ENCODE assay signal across 8 mouse cellular contexts in genomic region chr3:121425861-121426620, GRCm38 (mm10). TPM values are rescaled to one million over a fixed set of nuclear protein-coding genes. Genes with fewer than 3 reads are reported as not detected.
DNase-seq lines count a peak whose midpoint lies in the region; ATAC-seq and TF ChIP-seq lines count a peak whose summit lies in the region.

TSS of gene Cnn3 (plus strand) at chr3:121426497.

- peak; percentile 75 to 76 for DNase-seq in B cell, adult 2 months
- DNase-seq in brain, embryonic 18.5 days (ENCODE audit: low read depth, low spot score): peak; percentile 82
- DNase-seq in liver: peak; percentile 93
- peak; percentile 79 to 85 for DNase-seq in spleen, postnatal 4 days (ENCODE audit: low spot score in 2 of 2)

- peak within 1 kb of the TSS; percentile 68 for H3K4me3 ChIP-seq in erythroblast, embryonic 14.5 days (replicated peaks)
- peak within 1 kb of the TSS; percentile 88 for H3K4me3 ChIP-seq in heart, embryonic 11.5 days (ENCODE audit: low read depth, low read length)
- peak within 1 kb of the TSS; percentile 97 for H3K4me3 ChIP-seq in kidney, embryonic 15.5 days (replicated peaks)
- peak within 1 kb of the TSS; percentile 80 for H3K4me3 ChIP-seq in myocyte

- H3K27ac ChIP-seq in heart, embryonic 11.5 days (ENCODE audit: low read depth, low read length): peak within 1 kb of the TSS; percentile 98
- peak within 1 kb of the TSS; percentile 99 for H3K27ac ChIP-seq in kidney, embryonic 15.5 days

- peaks cover 45% of the 10 kb centered on the region for H3K79me2 ChIP-seq in myocyte (ENCODE audit: control insufficient read depth, insufficient read depth)

- H3K4me2 ChIP-seq in heart, embryonic 11.5 days: peak within 1 kb of the TSS; percentile 92
- H3K4me2 ChIP-seq in kidney, embryonic 15.5 days: peak within 1 kb of the TSS; percentile 93
- peak within 1 kb of the TSS; percentile 87 for H3K4me2 ChIP-seq in myocyte (ENCODE audit: low read depth)

- H3K27me3 ChIP-seq in erythroblast, embryonic 14.5 days (ENCODE audit: control insufficient read depth): peaks cover 31% of the 10 kb centered on the region
- H3K27me3 ChIP-seq in heart, embryonic 11.5 days (ENCODE audit: control insufficient read depth, insufficient read depth, low read length): no peaks in the 10 kb centered on the region
- H3K27me3 ChIP-seq in kidney, embryonic 15.5 days: no peaks in the 10 kb centered on the region
- H3K27me3 ChIP-seq in myocyte (ENCODE audit: control insufficient read depth, insufficient read depth, insufficient read length): no peaks in the 10 kb centered on the region

- H3K9me3 ChIP-seq in erythroblast, embryonic 14.5 days (ENCODE audit: control insufficient read depth, low read length): no peaks in the 10 kb centered on the region
- no peaks in the 10 kb centered on the region for H3K9me3 ChIP-seq in heart, embryonic 11.5 days (replicated peaks; ENCODE audit: control insufficient read depth, low read length)
- H3K9me3 ChIP-seq in kidney, embryonic 15.5 days (replicated peaks): no peaks in the 10 kb centered on the region

- under 1% methylated on average over 58 of the region's 66 CpGs for WGBS in heart, embryonic 11.5 days (ENCODE audit: insufficient replicate concordance)
- 1% methylated on average over 62 of the region's 66 CpGs for WGBS in kidney, embryonic 15.5 days

- H3K36me3 ChIP-seq in erythroblast, embryonic 14.5 days (ENCODE audit: control insufficient read depth): no peaks in the 10 kb centered on the region
- no peaks in the 10 kb centered on the region for H3K36me3 ChIP-seq in heart, embryonic 11.5 days (ENCODE audit: control insufficient read depth, insufficient read depth, low read length)
- no peaks in the 10 kb centered on the region for H3K36me3 ChIP-seq in kidney, embryonic 15.5 days
- peaks cover 9% of the 10 kb centered on the region for H3K36me3 ChIP-seq in myocyte (ENCODE audit: control insufficient read depth, insufficient read depth)

- peak; percentile 82 for TF ChIP-seq POLR2A in myocyte (IDR thresholded peaks at IDR 0.05; ENCODE audit: insufficient read length, low read depth)

- H3K9ac ChIP-seq in heart, embryonic 11.5 days (ENCODE audit: low read depth, low read length): peak within 1 kb of the TSS; percentile 97
- H3K9ac ChIP-seq in kidney, embryonic 15.5 days: peak within 1 kb of the TSS; percentile 98

- ATAC-seq in heart, embryonic 11.5 days (replicated peaks; ENCODE audit: insufficient number of reproducible peaks, low FRiP score, low TSS enrichment): peak; percentile 90
- ATAC-seq in kidney, embryonic 15.5 days (replicated peaks; ENCODE audit: low FRiP score): peak; percentile 95

- peaks cover 30% of the 10 kb centered on the region for H3K4me1 ChIP-seq in erythroblast, embryonic 14.5 days (ENCODE audit: control insufficient read depth)
- H3K4me1 ChIP-seq in heart, embryonic 11.5 days (ENCODE audit: control insufficient read depth, insufficient read depth, low read length): peaks cover 31% of the 10 kb centered on the region
- peaks cover 42% of the 10 kb centered on the region for H3K4me1 ChIP-seq in kidney, embryonic 15.5 days

- peak within 1 kb of the TSS; percentile 92 for H3ac ChIP-seq in myocyte (ENCODE audit: control insufficient read depth, insufficient read length)

TF ChIP-seq in myocyte, 11 proteins besides CTCF, POLR2A, EP300 and RAD21:
- TF ChIP-seq MYOG (IDR thresholded peaks at IDR 0.05; ENCODE audit: control insufficient read depth in 1 of 3, insufficient read depth in 1 of 3, insufficient read length in 2 of 3, low read depth in 2 of 3): peak in 2 of 3 experiments; percentile 4 to 56
- no peak for TF ChIP-seq E2F4 (IDR thresholded peaks at IDR 0.05; ENCODE audit: insufficient read depth)
- peak; percentile 93 for TF ChIP-seq POLR2AphosphoS2 (IDR thresholded peaks at IDR 0.05; ENCODE audit: insufficient read length, low read depth)
- TF ChIP-seq REST (IDR thresholded peaks at IDR 0.05; ENCODE audit: insufficient read depth, insufficient read length): peak; percentile 44
- TF ChIP-seq MYOD1 (IDR thresholded peaks at IDR 0.05; ENCODE audit: control insufficient read depth in 1 of 3, insufficient read length in 2 of 3, low read depth in 2 of 3): peak in 2 of 3 experiments; percentile 53 to 60
TF ChIP-seq in myocyte: peak in this region for 4.

RNA-seq across cellular contexts. Expression of gene Cnn3, which starts in this region (rescaled TPM):
- polyA plus RNA-seq in erythroblast, embryonic 14.5 days (2012): 0.15 and 0.17 TPM in 2 replicates
- 488 and 525 TPM in 2 replicates for polyA plus RNA-seq in heart, embryonic 11.5 days (2014; fragmentation: Nextera tagmentation; extraction: Ambion mirVana)
- polyA plus RNA-seq in kidney, embryonic 15.5 days (2015; fragmentation: Nextera tagmentation; extraction: Ambion mirVana): 607 and 612 TPM in 2 replicates
- 589 TPM for polyA plus RNA-seq in myocyte (2012; fragmentation: generic; extraction: Trizol)

Comparison
In these comparisons a context has a peak if more than half of its experiments do, and no peak if none do; other contexts are left out.
1. Peak in every context shown above with its lines: DNase-seq, ATAC-seq, H3K4me3 ChIP-seq and H3K27ac ChIP-seq.
2. RNA of gene Cnn3 (polyA plus RNA-seq): 607 to 612 TPM in kidney, embryonic 15.5 days, 589 TPM in myocyte (single experiment) and 488 to 525 TPM in heart, embryonic 11.5 days; 0.15 to 0.17 TPM in erythroblast, embryonic 14.5 days; every median in the first group is over 100 times any median in the second.